Mouse (Mus musculus) heart, embryonic 13.5 days (tissue): Measurements from ENCODE around the gene Tubb4b. TPM values are rescaled to one million over a fixed set of nuclear protein-coding genes. Genes with fewer than 3 reads are reported as not detected.

Source experiments
- ATAC-seq: fragments of 200-750 bp; cut with Nextera tagmentation; 2 replicates; pipeline ENCODE4 v1.8.0; 2017; ENCODE audit warnings: moderate TSS enrichment; ENCODE audit not compliant: insufficient number of reproducible peaks, low FRiP score, low TSS enrichment; ENCODE audit errors: extremely low read depth
- H3K27ac ChIP-seq: fragments of 300-500 bp; sonication (generic); replicated peaks from 2 replicates; pipeline ENCODE4 v1.5.1; 2015; ENCODE audit warnings: moderate library complexity, mild to moderate bottlenecking, inconsistent platforms
- H3K27me3 ChIP-seq: fragments of 300-500 bp; sonication (generic); replicated peaks from 2 replicates; pipeline ENCODE4 v1.6.1; 2015; ENCODE audit warnings: mild to moderate bottlenecking, inconsistent platforms
- H3K36me3 ChIP-seq: fragments of 300-500 bp; sonication (generic); 2 replicates; pipeline ENCODE4 v1.6.1; 2015; ENCODE audit warnings: mild to moderate bottlenecking, inconsistent platforms
- H3K4me1 ChIP-seq: fragments of 300-500 bp; sonication (generic); 2 replicates; pipeline ENCODE4 v1.6.1; 2015; ENCODE audit warnings: inconsistent platforms
- H3K4me2 ChIP-seq: fragments of 300-500 bp; sonication (generic); 2 replicates; pipeline ENCODE4 v1.6.1; 2015; ENCODE audit warnings: inconsistent platforms, mild to moderate bottlenecking, moderate library complexity
- H3K4me3 ChIP-seq: fragments of 300-500 bp; sonication (generic); 2 replicates; pipeline ENCODE4 v1.5.1; 2015; ENCODE audit warnings: moderate library complexity, mild to moderate bottlenecking, inconsistent platforms
- H3K9ac ChIP-seq: fragments of 300-500 bp; sonication (generic); 2 replicates; pipeline ENCODE4 v1.6.1; 2015; ENCODE audit warnings: inconsistent platforms, mild to moderate bottlenecking, moderate library complexity
- H3K9me3 ChIP-seq: fragments of 300-500 bp; sonication (generic); 2 replicates; pipeline ENCODE4 v1.6.1; 2016; ENCODE audit warnings: inconsistent platforms
- WGBS: fragments of 180-500 bp; shearing (Covaris S2); methylation state at CpG from one replicate; pipeline ENCODE4 v1.1.7; 2015; ENCODE audit warnings: mixed read lengths; 5-methylcytosine and 5-hydroxymethylcytosine counted together
- polyA plus RNA-seq: library from polyadenylated mRNA; unstranded; fragments of >200 nt; fragmentation: Nextera tagmentation; extraction: Ambion mirVana; gene quantifications from 2 replicates; pipeline ENCODE4 v1.2.1, GENCODE M21; 2015

The Tubb4b gene
- polyA plus RNA-seq, 1 experiment from 2014 or later = 402 TPM

DNA sequence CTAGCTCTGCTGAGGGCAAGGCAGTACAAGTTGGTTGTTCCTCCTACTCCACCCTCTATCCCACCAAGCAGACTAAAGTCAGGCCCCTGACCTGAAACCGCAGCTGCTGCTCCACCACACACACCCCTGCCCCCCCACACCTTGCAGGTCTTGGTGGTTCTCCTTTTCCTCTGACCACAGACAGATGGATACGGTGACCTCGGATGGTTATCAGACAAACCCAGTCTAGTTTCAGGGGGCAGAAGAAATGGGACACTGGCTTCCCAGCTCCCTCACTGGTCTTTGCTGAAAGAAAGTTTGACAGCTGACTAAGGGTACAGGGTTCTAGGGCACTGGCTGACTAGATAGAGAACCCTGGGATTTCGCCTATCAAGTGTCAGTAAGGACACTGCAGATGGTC lies 8.9 kb upstream of the Tubb4b start:
- Histone ChIP-seq H3K27me3 (peaks cover 81% of the 10 kb centered on the region), H3K9ac (no peak overlapping the region), H3K4me2 (no peak overlapping the region), H3K9me3 (no peaks in the 10 kb centered on the region), H3K4me1 (peaks cover 6% of the 10 kb centered on the region; the same call in 1 of the 2 replicates), H3K4me3 (no peak overlapping the region), H3K27ac (no peak overlapping the region), H3K36me3 (no peaks in the 10 kb centered on the region)
- no peak for ATAC-seq
- WGBS = 63% methylated on average over 4 of the region's 4 CpGs

DNA sequence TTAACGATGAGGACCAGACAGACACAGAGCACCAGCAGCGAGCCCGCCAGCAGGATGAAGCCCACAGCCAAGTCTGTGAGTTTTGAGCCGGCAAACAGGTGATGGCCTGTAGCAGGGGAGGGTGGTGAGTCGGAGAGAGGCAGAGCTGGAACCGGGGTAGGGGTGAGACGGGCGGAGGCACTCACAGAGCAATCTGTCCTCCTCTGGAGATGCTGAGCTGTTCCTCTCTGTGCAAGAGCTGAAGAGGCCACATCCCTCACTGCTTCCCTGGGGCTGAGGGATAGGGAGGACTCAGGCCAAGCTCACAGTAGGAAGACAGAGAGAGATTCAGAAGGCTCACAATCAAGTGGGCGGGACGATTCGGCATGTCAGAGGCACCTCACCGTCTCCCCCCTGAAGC lies 6.5 kb upstream of the Tubb4b start:
- H3K9ac ChIP-seq = no peak overlapping the region
- H3K4me2 ChIP-seq = no peak overlapping the region
- no peaks in the 10 kb centered on the region for H3K36me3 ChIP-seq
- no peaks in the 10 kb centered on the region for H3K9me3 ChIP-seq
- peaks cover 70% of the 10 kb centered on the region for H3K27me3 ChIP-seq
- H3K4me3 ChIP-seq = no peak overlapping the region
- no peak overlapping the region for H3K27ac ChIP-seq
- WGBS = 46% methylated on average over 12 of the region's 12 CpGs
- H3K4me1 ChIP-seq = peaks cover 10% of the 10 kb centered on the region; the same call in 1 of the 2 replicates
- no peak for ATAC-seq

DNA sequence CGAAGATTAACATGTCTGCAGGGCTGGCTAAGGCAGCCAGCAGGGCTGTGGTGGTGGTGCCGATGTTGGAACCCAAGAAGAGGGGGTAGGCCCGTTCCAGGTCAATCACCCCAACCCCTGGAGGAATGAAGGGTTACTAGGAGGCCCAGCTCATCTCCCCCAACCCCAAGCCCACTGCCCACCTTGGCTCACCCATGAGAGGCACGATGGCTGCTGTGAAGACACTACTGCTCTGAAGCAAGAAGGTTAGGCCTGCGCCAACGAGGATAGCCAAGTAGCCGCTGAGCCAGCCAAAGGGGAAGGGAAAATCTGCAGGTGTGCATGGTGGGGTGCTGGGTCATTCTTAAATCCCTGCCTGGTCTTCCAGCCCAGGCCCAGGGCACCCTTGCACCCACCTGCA lies 6.1 kb upstream of the Tubb4b start:
- 82% methylated on average over 7 of the region's 7 CpGs for WGBS
- Histone ChIP-seq H3K9me3 (no peaks in the 10 kb centered on the region), H3K27me3 (peaks cover 66% of the 10 kb centered on the region)

DNA sequence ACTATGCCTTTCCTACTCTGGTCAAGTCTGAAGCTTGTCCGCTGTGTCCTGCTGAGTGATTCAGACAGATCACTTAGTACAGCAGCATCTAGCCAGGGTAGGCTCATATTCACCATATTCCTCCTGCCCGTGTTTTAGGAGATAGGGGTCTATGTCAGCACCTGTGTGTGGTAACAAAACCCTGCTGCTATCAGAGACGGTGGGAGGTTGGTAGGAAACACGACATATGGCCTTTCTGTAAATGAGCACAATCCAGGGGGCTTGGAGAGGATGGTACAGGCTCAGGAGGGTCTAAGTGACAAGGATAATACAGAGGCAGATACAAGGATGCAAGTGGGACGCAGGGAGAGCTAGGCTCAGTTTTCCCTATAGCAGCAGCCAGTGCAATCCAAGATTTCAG lies 5.1 kb upstream of the Tubb4b start:
- no peaks in the 10 kb centered on the region for H3K9me3 ChIP-seq
- no peak overlapping the region for H3K4me2 ChIP-seq
- H3K27ac ChIP-seq = no peak overlapping the region
- H3K36me3 ChIP-seq = no peaks in the 10 kb centered on the region
- 67% methylated on average over 5 of the region's 5 CpGs for WGBS
- no peak overlapping the region for H3K9ac ChIP-seq
- peaks cover 17% of the 10 kb centered on the region for H3K4me1 ChIP-seq
- H3K4me3 ChIP-seq = no peak overlapping the region
- ATAC-seq = no peak
- peaks cover 56% of the 10 kb centered on the region for H3K27me3 ChIP-seq

More for the DNA sequence above, 6.1 kb upstream of the Tubb4b start:
- Histone ChIP-seq H3K36me3 (no peaks in the 10 kb centered on the region), H3K4me2 (no peak overlapping the region), H3K27ac (no peak overlapping the region), H3K4me3 (no peak overlapping the region), H3K9ac (no peak overlapping the region), H3K4me1 (peaks cover 14% of the 10 kb centered on the region)
- no peak for ATAC-seq

DNA sequence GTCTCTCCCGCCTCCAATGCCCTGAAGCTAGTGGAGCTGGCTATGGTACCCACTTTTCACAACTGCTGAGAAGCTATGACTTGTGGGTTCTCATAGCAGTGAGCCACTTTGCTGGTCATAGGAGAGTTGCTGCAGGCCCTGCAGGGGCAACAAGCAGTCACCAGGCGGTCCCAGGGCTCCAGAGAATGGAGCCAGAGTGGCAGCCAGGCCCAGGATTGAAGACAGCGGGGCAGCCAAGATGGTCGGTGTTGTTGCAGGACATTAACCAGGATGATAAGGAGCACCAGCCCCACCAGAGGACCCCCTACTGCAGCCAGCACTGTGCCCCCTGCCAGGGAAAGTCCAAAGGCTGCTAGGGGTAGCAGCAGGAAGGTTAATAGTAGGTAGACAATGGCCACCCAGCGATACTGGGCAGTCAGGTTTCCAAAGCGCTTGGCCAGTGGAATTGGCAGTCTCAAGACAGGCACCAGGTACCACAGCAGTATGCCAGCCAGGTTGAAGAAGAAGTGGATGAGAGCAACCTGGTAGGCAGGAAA lies 4.6 kb upstream of the Tubb4b start:
- no peak for ATAC-seq
- H3K36me3 ChIP-seq = no peaks in the 10 kb centered on the region
- H3K27me3 ChIP-seq = peaks cover 51% of the 10 kb centered on the region
- no peak overlapping the region for H3K27ac ChIP-seq
- H3K9ac ChIP-seq = peak overlapping the region; percentile 24
- WGBS = 66% methylated on average over 6 of the region's 6 CpGs
- peaks cover 17% of the 10 kb centered on the region for H3K4me1 ChIP-seq
- H3K4me3 ChIP-seq = peak overlapping the region; percentile 40; the same call in 1 of the 2 replicates
- H3K4me2 ChIP-seq = peak overlapping the region; percentile 65
- H3K9me3 ChIP-seq = no peaks in the 10 kb centered on the region

DNA sequence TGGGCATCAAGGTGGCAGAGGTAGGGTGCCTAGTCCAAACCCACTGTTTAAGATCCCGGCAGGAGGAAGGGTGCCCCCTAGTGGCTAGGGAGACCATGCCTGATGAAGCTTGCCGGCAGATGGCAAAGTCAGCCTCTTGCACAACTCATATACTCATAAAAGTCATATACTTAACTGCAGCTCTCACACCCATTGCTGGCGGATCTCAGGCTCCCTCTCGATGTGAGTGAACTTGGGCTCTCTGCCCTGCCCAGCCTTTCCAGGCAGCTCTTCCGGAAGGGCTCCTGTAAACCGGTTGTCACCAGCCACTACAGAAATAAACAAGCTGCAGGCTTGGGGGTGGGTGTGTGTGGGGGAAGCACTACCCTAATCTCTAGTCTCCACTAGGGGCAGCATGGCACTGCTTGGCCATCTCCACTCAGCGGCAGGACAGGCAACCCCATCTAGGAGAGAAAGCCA lies 4.0 kb upstream of the Tubb4b start:
- Histone ChIP-seq H3K4me3 (peak overlapping the region; percentile 40), H3K4me2 (peak overlapping the region; percentile 65), H3K4me1 (peaks cover 20% of the 10 kb centered on the region), H3K27me3 (peaks cover 45% of the 10 kb centered on the region), H3K36me3 (peaks cover 1% of the 10 kb centered on the region; the same call in 1 of the 2 replicates), H3K9me3 (no peaks in the 10 kb centered on the region), H3K27ac (peak overlapping the region; percentile 69), H3K9ac (peak overlapping the region; percentile 48; the same call in 1 of the 2 replicates)
- under 1% methylated on average over 7 of the region's 7 CpGs for WGBS
- no peak for ATAC-seq

DNA sequence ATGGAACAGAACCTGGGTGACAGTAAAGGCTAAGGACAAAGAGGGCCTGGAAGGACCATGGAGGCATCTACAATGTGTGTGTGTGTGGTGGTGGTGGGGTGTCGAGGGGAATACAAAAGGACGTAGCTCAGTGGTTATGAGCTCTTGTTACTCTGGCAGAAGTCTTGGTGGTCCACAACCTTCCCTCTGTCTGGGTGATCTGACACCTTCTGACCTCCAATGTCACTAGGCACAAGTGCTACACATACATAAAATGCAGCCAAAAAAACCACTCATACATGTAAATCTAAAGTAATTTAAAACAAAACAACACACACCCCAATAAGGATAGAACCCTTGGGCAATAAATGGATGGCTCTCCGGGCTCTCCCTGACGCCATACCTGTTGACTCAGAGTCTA lies 2.9 kb upstream of the Tubb4b start:
- no peak for ATAC-seq
- 84% methylated on average over 4 of the region's 4 CpGs for WGBS
- no peak overlapping the region for H3K4me2 ChIP-seq

DNA sequence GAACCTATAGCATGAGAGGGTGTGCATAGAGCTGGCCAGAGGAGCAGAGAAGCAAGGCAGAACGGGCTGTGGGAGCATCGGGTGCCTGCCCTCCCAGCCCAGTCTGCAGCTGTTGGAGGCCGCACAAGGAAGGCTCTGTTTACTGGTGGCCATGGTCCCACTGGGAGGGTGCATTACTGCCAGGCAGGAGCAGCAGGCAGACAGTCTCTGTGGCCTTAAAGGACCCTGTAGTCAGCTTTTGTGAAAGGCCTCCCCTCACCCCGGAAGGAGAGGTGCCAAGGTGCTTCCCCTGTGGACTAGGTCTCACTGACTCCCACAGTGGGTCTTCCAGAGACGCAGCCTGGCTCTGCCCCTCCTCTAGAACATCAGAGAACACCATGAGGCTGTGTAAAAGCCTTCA lies 2.4 kb upstream of the Tubb4b start:
- H3K27me3 ChIP-seq = peaks cover 29% of the 10 kb centered on the region
- H3K4me2 ChIP-seq = no peak overlapping the region
- no peak overlapping the region for H3K9ac ChIP-seq
- no peak for ATAC-seq
- WGBS = 77% methylated on average over 5 of the region's 5 CpGs
- no peaks in the 10 kb centered on the region for H3K9me3 ChIP-seq
- H3K36me3 ChIP-seq = peaks cover 14% of the 10 kb centered on the region
- peaks cover 25% of the 10 kb centered on the region for H3K4me1 ChIP-seq
- H3K4me3 ChIP-seq = no peak overlapping the region
- H3K27ac ChIP-seq = no peak overlapping the region

More for the DNA sequence above, 2.9 kb upstream of the Tubb4b start:
- Histone ChIP-seq H3K27me3 (peaks cover 34% of the 10 kb centered on the region), H3K36me3 (peaks cover 9% of the 10 kb centered on the region; the same call in 1 of the 2 replicates), H3K9me3 (no peaks in the 10 kb centered on the region), H3K9ac (no peak overlapping the region), H3K27ac (no peak overlapping the region), H3K4me1 (peaks cover 25% of the 10 kb centered on the region), H3K4me3 (no peak overlapping the region)

DNA sequence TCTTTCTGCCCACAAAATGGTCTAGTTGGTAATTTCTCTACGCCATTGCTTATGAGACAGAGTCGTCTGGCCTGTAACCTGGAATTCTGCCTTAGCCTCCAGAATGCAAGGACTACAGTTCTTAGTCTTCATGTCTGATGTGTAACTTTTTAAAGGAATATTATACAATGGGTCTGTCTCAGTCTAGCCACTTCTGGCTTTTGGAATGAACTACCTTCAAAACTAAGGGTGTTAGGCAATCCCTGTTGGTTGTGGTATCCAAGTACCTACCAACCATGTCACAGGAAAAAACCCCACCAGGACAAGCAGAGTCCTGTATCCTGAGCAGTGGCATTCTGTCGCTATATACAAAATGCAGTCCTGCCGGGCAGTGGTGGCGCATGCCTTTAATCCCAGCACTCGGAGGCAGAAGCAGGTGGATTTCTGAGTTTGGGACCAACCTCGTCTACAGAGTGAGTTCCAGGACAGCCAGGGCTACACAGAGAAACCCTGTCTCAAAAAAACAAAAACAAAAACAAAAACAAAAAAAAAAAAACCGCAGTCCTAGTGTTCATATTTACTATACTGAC lies 1.4 kb upstream of the Tubb4b start:
- peak overlapping the region; percentile 79 for H3K4me3 ChIP-seq
- peak overlapping the region; percentile 98 for H3K27ac ChIP-seq
- H3K4me1 ChIP-seq = peaks cover 25% of the 10 kb centered on the region
- peak overlapping the region; percentile 69 for H3K4me2 ChIP-seq
- H3K36me3 ChIP-seq = peaks cover 24% of the 10 kb centered on the region
- 71% methylated on average over 8 of the region's 8 CpGs for WGBS
- H3K9ac ChIP-seq = peak overlapping the region; percentile 82
- no peak for ATAC-seq
- no peaks in the 10 kb centered on the region for H3K9me3 ChIP-seq
- peaks cover 19% of the 10 kb centered on the region for H3K27me3 ChIP-seq

DNA sequence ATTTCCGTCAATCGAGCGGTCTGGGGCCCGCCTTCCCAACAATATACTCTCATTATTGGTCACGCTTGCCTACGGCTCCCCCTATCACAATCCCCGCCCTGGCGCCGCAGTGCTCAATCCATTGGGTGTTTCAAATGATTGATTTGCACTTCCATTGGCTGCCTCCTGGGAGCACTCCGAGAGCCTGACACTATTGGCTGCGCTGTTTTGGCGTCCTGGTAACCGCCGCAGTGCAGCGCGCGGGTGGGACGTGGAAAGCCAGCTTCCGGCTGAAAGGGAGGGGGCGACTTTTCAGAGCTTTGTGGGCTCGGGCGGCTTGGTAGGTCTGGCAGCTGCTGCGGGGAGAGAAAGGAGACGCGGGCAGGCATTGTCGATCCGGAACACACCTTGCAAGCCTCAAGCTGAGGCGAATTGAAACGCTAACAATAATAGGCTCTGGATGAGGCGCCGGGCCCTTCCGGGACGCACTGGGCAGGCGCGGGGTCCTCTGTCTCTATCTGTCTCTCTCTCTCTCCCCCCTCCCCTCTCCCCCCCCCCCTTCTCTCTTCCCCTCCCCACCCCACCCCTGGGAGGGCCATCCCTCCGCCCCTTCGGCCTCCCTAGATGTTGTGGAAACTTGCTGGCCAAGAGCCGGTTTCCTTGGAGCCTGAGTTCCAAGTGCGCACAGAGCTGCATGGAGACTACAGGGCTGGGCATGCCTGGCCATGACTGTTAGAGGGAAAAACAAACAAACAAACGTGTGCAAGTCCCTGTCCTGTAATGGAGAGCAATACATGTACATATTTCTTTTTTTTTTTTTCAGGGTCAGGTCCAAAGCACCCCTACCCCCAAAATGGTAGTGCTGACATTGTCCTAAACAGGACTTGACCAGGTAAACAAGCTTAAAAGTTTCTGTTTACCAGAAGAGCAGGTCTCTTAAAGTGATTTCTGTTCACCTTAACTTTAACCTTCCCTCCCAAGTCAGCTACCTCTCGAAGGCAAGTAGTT lies 557 bp upstream of the Tubb4b start:
- Histone ChIP-seq H3K36me3 (peaks cover 24% of the 10 kb centered on the region), H3K4me2 (peak overlapping the region; percentile 69), H3K4me3 (peak overlapping the region; percentile 79), H3K27me3 (peaks cover 11% of the 10 kb centered on the region), H3K27ac (peak overlapping the region; percentile 98), H3K9me3 (no peaks in the 10 kb centered on the region), H3K9ac (peak overlapping the region; percentile 82), H3K4me1 (peaks cover 25% of the 10 kb centered on the region)
- peak; percentile 93 for ATAC-seq
- 2% methylated on average over 41 of the region's 41 CpGs for WGBS
